Mouse (Mus musculus) urinary bladder, postnatal 14 days (tissue): ENCODE data around the gene Pik3r2.

ENCODE experiments used
- DNase-seq: peaks from one replicate; pipeline ENCODE4 v3.0.0; 2021; ENCODE audit warnings: low spot score

Gene Pik3r2

DNA sequence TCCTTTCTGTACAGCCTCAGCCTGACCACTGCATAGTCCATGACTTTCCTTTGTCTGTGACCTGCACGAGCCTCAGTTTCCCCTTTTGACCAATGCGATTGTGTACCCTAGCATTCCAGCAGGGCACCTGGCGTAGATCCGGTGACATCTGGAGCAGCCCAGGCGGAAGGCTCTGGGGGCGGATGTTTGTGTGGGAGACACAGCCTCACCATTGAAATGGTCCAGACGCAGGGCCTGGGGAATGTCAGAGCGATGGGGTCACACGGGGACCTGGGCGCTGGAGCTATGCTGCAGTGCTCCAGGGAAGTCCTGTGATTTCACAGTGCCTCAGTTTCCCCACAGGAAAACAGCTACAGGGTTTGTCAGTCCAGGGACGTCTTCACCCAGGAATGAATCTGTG, 34.3 kb downstream of the Pik3r2 start:
- DNase-seq = no peak

DNA sequence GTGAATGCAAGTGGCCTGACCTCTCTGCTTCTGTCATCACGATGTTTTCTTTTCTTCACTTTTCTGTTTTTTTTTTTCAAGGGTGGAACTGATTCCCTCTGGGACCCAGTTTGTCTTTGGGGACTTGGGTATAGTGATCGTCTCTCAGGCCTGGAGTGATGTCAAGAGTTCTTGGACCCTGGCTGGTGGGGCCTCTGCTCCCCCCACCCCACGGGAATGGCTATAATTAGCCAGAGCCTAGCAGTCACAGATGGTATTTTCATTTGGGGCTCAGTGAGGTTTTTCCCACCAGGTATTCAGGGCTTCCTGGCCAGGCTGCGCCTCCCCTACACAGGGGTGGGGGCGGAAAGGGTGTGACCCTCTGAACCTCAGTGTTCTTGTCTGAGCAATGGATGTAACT, 34.9 kb downstream of the Pik3r2 start:
- DNase-seq = no peak

DNA sequence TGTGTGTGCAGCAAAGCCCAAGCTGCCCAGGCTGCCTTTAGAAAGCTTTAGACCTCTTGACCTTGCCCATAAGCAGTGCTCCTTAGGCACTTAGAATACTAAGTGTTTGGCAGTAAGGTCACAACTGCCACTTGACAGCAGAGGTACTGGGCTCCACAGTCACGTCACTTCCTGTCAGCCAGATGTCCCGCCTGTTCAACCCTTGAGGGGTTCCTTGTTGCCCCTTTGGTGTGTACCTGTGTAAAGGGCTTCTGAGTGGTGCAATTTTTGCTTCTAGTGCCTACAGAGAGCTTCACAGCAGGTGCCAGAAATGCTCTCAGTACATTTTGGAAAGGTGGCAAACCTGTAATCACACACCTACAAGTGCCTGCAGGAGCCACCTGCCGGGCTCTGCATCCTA, 38.3 kb downstream of the Pik3r2 start:
- no peak for DNase-seq

DNA sequence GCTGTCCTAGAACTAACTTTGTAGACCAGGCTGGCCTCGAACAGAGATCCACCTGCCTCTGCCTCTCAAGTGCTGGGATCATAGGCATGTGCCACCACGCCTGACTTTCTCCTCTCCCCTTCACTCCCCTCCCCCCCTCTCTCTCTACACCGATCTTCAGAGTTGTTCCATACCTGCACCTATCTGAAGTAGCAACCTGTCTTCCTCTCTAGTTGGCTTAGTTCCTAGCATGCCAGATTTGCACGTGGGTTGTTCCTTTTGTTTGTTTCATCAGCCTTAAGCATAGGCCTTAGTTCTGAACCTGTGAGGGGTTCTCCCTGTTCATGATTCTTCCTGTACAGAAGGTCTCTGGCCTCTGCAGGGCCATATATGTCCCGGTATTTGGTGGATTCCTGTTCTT, 38.8 kb downstream of the Pik3r2 start:
- no peak for DNase-seq

DNA sequence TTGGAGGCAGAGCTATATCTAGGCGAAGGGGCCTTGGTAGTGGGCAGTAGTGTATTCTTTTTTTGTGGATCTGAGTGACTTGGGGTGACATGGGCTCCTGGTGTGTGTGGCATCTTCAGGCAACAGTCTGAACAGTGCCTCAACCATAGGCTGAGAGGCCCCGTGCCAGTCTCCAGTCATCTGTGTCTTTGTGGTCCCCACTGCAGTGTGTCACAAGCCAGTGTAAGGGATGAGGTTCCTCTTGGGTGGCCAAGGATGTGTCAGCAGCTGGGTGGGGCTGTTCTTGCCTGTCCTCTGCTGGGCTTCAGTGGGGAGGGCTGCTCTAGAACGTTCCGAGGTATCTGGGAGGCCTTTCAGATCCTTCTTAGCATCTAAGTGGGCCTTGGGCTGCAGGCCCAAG, 45.6 kb downstream of the Pik3r2 start:
- DNase-seq = no peak

DNA sequence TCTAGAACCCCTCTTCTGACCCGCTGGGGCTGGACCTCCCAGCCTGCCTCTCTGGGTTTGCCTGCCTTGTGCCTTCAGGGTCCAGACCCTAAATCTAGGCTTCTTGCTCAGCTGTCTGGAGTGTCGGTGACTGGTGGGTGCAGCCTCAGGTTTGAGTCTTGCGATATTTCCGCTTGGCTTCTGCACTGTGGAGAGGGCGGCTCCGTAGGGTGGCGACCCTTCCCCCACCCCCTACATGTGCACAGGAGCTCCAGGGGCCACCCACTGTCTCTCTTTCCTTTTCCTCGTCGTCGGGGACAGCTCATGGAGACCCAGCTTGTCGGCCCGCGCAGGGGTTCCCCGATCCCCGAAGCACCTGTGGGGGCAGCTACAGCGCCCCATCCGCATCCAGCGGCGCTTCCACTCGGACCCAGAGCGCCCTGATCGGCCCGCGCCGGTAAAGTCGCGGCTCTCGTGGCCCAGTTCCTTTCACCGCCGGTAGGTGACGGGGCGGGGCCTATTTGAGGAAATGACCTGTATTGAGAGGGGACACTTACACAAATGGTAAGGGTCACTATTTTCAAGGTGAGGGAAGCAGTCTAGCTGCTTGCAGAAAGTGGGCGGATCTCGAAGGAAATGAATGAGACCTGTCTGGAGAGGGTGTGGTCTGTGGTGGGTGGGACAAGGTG, 46.6 kb downstream of the Pik3r2 start:
- no peak for DNase-seq

DNA sequence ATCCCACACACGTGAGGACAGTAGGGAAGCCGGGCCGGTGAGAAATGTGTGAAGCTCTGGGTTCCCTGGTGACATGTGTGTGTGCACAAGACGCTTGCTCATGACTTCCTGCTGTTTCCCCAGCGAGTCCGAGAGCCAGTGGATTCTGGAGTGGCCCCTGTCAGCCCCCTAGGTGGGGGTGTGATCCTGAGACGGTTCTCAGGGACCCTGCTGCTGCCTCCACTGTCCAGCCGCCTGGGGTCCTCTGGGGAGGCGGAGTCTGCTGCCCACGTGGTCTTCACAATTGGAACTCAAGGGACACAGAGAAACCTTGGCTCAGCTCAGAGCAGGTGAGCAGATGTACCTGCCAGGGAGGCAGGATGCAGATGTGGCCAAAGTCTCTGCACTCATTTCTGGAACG, 49.8 kb downstream of the Pik3r2 start:
- no peak for DNase-seq

DNA sequence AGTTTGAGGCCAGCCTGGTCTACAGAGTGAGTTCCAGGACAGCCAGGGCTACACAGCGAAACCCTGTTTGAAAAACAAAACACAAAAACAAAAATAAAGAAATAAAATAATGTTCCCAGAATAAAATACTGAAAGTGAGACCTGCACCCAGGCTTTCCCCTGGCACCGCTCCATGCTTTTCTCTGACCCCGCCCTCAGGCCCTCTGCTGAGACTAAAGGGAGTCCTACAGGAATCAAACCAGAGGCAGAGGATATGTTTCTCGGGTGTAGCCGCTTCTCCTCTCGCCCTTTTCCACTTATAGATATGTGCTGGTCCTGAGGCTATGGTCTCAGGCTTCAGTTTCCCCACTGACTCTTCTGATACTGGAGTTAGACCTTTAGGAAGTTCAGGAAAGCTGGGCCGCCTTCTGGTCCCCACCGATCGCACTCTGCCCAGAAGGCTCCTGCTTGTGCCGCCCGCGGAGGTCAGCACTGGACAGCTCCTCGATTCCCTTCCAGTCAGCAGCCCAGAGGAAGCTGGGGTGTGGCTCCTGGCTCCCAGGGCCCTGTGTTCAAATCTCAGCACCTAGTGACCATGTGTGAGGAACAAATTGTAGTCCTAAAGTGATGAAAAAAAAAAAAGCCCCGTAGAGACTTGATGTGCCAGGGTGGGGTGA, 50.6 kb downstream of the Pik3r2 start:
- peak; percentile 41 for DNase-seq

DNA sequence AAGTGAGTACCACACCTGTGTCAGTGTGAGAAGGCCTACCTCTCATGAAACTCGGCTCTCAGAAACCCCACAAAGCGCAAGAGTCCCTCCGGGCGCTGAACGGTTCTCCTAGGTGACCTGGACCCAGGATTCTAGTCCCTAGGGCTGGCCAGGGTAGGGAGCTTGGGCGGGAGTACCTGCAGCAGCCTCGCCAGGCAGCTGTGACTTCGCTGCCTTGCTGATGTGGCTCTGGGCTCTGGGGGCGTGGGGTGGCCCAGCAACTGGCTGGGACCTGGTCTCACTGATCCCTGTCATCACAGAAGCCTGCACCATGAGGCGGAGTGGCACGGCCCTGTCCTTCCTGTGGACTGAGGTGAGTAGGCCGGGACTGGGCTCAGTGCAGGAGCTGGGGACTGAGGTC, 52.3 kb downstream of the Pik3r2 start:
- no peak for DNase-seq

DNA sequence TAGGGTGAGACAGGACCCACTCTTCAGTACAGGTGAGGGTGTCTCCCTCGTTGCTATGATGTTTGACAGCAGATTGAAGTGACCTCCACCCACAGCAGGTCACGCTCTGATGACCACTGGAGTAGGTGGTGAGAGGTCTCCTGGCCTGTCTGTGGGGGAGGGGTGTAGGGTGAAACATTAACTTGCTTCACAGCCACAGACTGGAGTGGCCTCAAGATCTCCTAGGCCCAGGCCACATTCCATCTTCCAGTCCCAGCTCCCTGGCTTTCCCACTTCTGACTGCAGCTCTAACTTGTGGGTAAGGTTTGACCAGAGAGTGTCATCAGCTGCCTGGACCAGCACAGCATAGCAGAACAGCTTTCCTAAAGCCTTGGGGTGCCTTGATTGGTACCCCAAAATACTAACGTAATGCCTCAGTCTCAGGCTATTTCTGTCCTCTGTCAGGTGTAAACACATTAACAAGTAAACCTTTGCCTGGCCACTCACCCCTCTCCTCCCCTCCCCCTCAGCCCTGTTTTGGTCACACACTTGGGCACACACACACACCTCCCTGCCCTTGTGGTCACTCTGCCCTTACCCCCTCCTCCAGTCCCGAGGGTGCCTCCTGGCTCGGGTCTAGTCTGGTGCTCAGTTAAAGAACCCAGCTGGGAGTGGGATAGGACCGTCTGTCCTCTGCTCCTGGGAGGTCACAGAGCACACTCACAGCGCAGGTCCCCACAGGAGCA, 52.9 kb downstream of the Pik3r2 start, which contains the start of gene Pde4c:
Pde4c (plus strand) TSS at position 235 of the 725 bp plus-strand sequence.
- no peak for DNase-seq

DNA sequence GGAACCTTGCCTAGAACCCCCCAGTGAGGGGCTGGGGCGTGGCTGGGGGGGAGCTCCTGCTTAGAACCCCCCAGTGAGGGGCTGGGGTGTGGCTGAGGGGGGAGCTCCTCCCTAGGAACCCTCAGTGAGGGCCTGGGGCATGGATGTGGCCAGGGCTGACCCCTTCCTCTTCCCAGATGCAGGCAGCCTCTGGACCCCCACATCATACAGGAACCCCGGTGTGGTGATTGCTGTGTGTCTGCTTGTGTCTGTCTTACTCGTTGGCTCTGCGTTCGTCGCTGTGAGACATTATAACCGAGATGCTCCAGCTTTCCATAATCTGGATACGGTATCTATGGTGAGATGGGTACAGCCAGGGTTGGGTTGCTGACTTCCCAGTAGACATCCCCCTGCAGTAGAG, 54.9 kb downstream of the Pik3r2 start:
- DNase-seq = no peak

DNA sequence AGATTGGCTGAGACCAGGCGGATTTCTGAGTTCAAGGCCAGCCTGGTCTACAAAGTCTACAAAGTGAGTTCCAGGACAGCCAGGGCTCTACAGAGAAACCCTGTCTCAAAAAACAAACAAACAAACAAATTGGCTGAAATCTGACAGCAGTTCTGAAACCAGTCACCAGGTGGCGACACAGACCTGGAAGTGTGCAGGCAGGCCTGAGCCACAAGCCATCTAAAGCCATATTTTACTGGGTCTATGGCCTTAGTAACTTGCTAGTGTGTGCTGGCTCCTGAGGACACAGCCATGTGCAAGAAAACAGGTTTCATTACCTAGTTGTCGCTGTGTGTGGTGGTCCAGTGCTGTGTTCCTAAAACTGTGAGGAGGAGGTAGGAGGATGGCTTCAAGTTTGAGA, 55.8 kb downstream of the Pik3r2 start:
- DNase-seq = peak; percentile 78

DNA sequence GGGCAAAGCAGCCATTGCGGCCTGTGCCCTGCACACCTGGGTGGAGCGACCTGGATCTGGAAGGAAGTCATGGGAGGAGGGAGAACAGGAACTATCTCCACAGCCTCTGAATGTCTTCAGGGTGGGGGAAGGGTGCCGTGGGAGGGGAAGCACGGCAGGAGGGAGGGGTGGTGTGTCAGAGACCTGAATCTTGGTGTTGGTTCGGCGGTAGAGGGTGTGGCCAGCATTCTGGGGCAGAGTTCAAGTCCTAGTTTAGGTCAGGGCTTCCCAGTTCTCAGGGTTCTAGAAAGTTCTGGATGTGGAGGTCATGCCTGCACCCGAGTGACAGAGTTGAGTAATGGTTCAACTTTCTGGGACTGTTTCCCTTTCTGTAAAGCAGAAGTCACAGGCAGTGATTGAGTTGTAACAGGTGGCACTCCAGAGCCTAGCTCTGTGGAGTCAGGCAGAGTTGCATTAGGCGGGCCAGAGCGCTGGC, 56.7 kb downstream of the Pik3r2 start:
- no peak for DNase-seq

DNA sequence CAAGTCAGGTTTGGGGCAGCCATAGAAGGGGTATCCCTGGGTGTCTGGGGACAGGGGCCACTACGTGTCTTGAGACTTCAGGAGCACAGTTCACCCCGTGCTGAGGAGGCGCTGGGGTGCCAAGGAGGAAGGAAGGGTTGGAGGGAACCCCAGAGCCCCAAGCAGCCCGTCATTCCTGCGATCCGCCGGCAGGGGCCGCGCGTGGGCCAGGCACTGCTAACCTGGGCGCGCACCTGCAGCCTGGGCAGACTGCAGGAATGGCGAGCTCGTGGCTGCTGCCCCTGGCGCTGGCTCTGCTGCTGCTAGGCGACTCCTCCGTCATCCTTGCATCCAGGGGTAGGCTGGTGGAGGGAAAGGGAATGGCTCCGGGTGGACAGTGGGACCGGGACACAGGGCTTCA, 58.2 kb downstream of the Pik3r2 start, which contains the start of gene Gm3336:
Gm3336 (plus strand) TSS at position 247 of the 400 bp plus-strand sequence.
- DNase-seq = peak; percentile 57
